Mouse (Mus musculus) CH12.LX (cell line): ENCODE measurements around the gene C1qtnf5. TPM values are rescaled to one million over a fixed set of nuclear protein-coding genes. Genes with fewer than 3 reads are reported as not detected.

Source experiments
- DNase-seq: peaks from one replicate; pipeline ENCODE4 v3.0.0-alpha.2; 2013; ENCODE audit errors: extremely low read depth
- H3K27ac ChIP-seq: 2 replicates; pipeline ENCODE4 v1.5.1; 2012; ENCODE audit warnings: low read depth, mild to moderate bottlenecking, control low read depth, moderate library complexity; ENCODE audit not compliant: insufficient read depth
- H3K27me3 ChIP-seq: replicated peaks from 2 replicates; pipeline ENCODE3; 2012; ENCODE audit warnings: inconsistent platforms
- H3K36me3 ChIP-seq, 2 experiments: replicated peaks in 1 of 2; 2 replicates each; pipeline versions ENCODE3 to v1.6.1; 2012; ENCODE audit warnings: inconsistent platforms in 1 of 2, low read length in 1 of 2, mild to moderate bottlenecking in 1 of 2, mixed read lengths in 1 of 2, moderate library complexity in 1 of 2; ENCODE audit not compliant: control insufficient read depth in 1 of 2, insufficient read depth in 1 of 2
- H3K4me1 ChIP-seq, 2 experiments: 2 replicates each; pipeline ENCODE4 v1.6.1; 2012; ENCODE audit warnings: inconsistent platforms in 1 of 2, moderate library complexity in 1 of 2; ENCODE audit not compliant: insufficient read depth in 2 of 2, control insufficient read depth in 1 of 2
- H3K4me2 ChIP-seq: 2 replicates; pipeline ENCODE4 v1.6.1; 2012; ENCODE audit warnings: low read depth, mild to moderate bottlenecking, control low read depth; ENCODE audit not compliant: poor library complexity, insufficient read depth, severe bottlenecking
- H3K4me3 ChIP-seq, 3 experiments: fragments of 150-350 bp in 1 of 3; sonication (generic) in 1 of 3; replicated peaks in 1 of 3; 2 replicates each; pipeline versions ENCODE3 to v1.5.1; 2011 to 2012; ENCODE audit warnings: low read depth in 2 of 3, low read length in 2 of 3, mild to moderate bottlenecking in 2 of 3, moderate library complexity in 2 of 3, control low read depth in 1 of 3, improper control_type of control experiment in 1 of 3, inconsistent platforms in 1 of 3, mixed read lengths in 1 of 3; ENCODE audit not compliant: poor library complexity in 1 of 3
- H3K79me2 ChIP-seq: replicated peaks from 2 replicates; pipeline ENCODE4 v1.6.1; 2012; ENCODE audit warnings: mild to moderate bottlenecking, moderate library complexity; ENCODE audit not compliant: control insufficient read depth, poor library complexity, insufficient read depth, severe bottlenecking; ENCODE audit errors: extremely low read depth
- H3K9ac ChIP-seq: 2 replicates; pipeline ENCODE4 v1.6.1; 2012; ENCODE audit warnings: low read depth, mild to moderate bottlenecking, control low read depth, moderate library complexity; ENCODE audit not compliant: insufficient read depth
- H3K9me3 ChIP-seq: replicated peaks from 2 replicates; pipeline ENCODE3; 2012; ENCODE audit warnings: low read length, inconsistent platforms, mixed read lengths
- CHD2 ChIP-seq: IDR thresholded peaks from 2 replicates; pipeline ENCODE4 v1.6.1; 2011; ENCODE audit warnings: low read length, improper control_type of control experiment
- CTCF ChIP-seq, 2 experiments: IDR thresholded peaks in 1 of 2; conservative IDR thresholded peaks in 1 of 2; 2 replicates each; pipeline ENCODE4 v1.5.1; 2011 to 2012; ENCODE audit warnings: low read depth in 2 of 2, low read length in 2 of 2, improper control_type of control experiment in 1 of 2, inconsistent platforms in 1 of 2, mild to moderate bottlenecking in 1 of 2, moderate library complexity in 1 of 2
- EP300 ChIP-seq: IDR thresholded peaks from 2 replicates; pipeline ENCODE4 v1.6.1; 2011; ENCODE audit warnings: low read length, improper control_type of control experiment
- ETS1 ChIP-seq: conservative IDR thresholded peaks from 2 replicates; pipeline ENCODE4 v1.6.1; 2012; ENCODE audit warnings: low read depth, mild to moderate bottlenecking, inconsistent platforms, low read length, improper control_type of control experiment, moderate library complexity
- KAT2A ChIP-seq: IDR thresholded peaks from 2 replicates; pipeline ENCODE4 v1.6.1; 2012; ENCODE audit warnings: low read length, improper control_type of control experiment, inconsistent platforms; ENCODE audit not compliant: insufficient replicate concordance
- MAZ ChIP-seq: IDR thresholded peaks from 2 replicates; pipeline ENCODE4 v1.6.1; 2012; ENCODE audit warnings: low read depth, mild to moderate bottlenecking, inconsistent platforms, low read length, improper control_type of control experiment, moderate library complexity
- MEF2A ChIP-seq: IDR thresholded peaks from 2 replicates; pipeline ENCODE4 v1.6.1; 2014; ENCODE audit warnings: low read depth, mild to moderate bottlenecking, inconsistent platforms, low read length, improper control_type of control experiment, borderline replicate concordance
- NELFE ChIP-seq: IDR thresholded peaks from 2 replicates; pipeline ENCODE4 v1.6.1; 2011; ENCODE audit warnings: low read depth, low read length, improper control_type of control experiment
- PAX5 ChIP-seq: IDR thresholded peaks from 2 replicates; pipeline ENCODE4 v1.6.1; 2012; ENCODE audit warnings: low read length, inconsistent platforms, mixed read lengths
- POLR2A ChIP-seq: IDR thresholded peaks from 2 replicates; pipeline ENCODE4 v1.6.1; 2011; ENCODE audit warnings: low read depth, mild to moderate bottlenecking, improper control_type of control experiment, low read length
- POLR2AphosphoS2 ChIP-seq: IDR thresholded peaks from 2 replicates; pipeline ENCODE4 v1.6.1; 2011; ENCODE audit warnings: low read depth, low read length, improper control_type of control experiment
- RAD21 ChIP-seq: IDR thresholded peaks from 2 replicates; pipeline ENCODE4 v1.6.1; 2011; ENCODE audit warnings: low read depth, mild to moderate bottlenecking, low read length, improper control_type of control experiment, moderate library complexity
- RCOR1 ChIP-seq: conservative IDR thresholded peaks from 2 replicates; pipeline ENCODE4 v1.6.1; 2012; ENCODE audit warnings: low read depth, mild to moderate bottlenecking, inconsistent platforms, low read length, improper control_type of control experiment
- SIN3A ChIP-seq: IDR thresholded peaks from 2 replicates; pipeline ENCODE4 v1.6.1; 2012; ENCODE audit warnings: low read length, improper control_type of control experiment, inconsistent platforms
- SMC3 ChIP-seq: IDR thresholded peaks from 2 replicates; pipeline ENCODE4 v1.6.1; 2011; ENCODE audit warnings: low read depth, low read length, improper control_type of control experiment
- TBP ChIP-seq: conservative IDR thresholded peaks from 2 replicates; pipeline ENCODE4 v1.6.1; 2011; ENCODE audit warnings: low read depth, low read length, improper control_type of control experiment
- UBTF ChIP-seq: IDR thresholded peaks from 2 replicates; pipeline ENCODE4 v1.6.1; 2012; ENCODE audit warnings: low read depth, mild to moderate bottlenecking, inconsistent platforms, low read length, improper control_type of control experiment, moderate library complexity
- USF2 ChIP-seq: conservative IDR thresholded peaks from 2 replicates; pipeline ENCODE4 v1.6.1; 2011; ENCODE audit warnings: low read depth, low read length, improper control_type of control experiment
- ZC3H11A ChIP-seq: IDR thresholded peaks from 2 replicates; pipeline ENCODE4 v1.6.1; 2012; ENCODE audit warnings: low read depth, mild to moderate bottlenecking, inconsistent platforms, low read length, improper control_type of control experiment
- ZNF384 ChIP-seq: IDR thresholded peaks from 2 replicates; pipeline ENCODE4 v1.6.1; 2012; ENCODE audit warnings: low read depth, low read length, improper control_type of control experiment, inconsistent platforms
- dilution Hi-C: fragments of 300-500 bp; cut with MboI; formaldehyde crosslinking; loops from 2 replicates; pipeline ENCODE4 v1.14.3; 2020; ENCODE audit warnings: low sequenced_read_pairs; ENCODE audit not compliant: extremely low pct_unique_long_range_greater_than_20kb, extremely low pct_ligation_motif_present
- in situ Hi-C: fragments of 300-500 bp; cut with MboI; formaldehyde crosslinking; loops from 3 replicates; pipeline ENCODE4 v1.14.3; 2019; ENCODE audit warnings: low sequenced_read_pairs, low pct_ligation_motif_present, low pct_unique_long_range_greater_than_20kb, mixed read lengths
- polyA plus RNA-seq: library from polyadenylated mRNA; unstranded; fragments of >175 nt; gene quantifications from 2 replicates; pipeline ENCODE4 v1.2.1, GENCODE M21; 2012; ENCODE audit warnings: low read depth; ENCODE audit not compliant: insufficient read length
- total RNA-seq, 2 experiments: library from RNA; depleted of rRNA; stranded (reverse); fragments of 300-350 nt in 1 of 2; fragments of >200 nt in 1 of 2; gene quantifications; 2 replicates each; pipeline ENCODE4 v1.2.3; 2012 to 2014

Gene C1qtnf5
- total and polyA plus RNA-seq, 3 experiments: not detected

DNA sequence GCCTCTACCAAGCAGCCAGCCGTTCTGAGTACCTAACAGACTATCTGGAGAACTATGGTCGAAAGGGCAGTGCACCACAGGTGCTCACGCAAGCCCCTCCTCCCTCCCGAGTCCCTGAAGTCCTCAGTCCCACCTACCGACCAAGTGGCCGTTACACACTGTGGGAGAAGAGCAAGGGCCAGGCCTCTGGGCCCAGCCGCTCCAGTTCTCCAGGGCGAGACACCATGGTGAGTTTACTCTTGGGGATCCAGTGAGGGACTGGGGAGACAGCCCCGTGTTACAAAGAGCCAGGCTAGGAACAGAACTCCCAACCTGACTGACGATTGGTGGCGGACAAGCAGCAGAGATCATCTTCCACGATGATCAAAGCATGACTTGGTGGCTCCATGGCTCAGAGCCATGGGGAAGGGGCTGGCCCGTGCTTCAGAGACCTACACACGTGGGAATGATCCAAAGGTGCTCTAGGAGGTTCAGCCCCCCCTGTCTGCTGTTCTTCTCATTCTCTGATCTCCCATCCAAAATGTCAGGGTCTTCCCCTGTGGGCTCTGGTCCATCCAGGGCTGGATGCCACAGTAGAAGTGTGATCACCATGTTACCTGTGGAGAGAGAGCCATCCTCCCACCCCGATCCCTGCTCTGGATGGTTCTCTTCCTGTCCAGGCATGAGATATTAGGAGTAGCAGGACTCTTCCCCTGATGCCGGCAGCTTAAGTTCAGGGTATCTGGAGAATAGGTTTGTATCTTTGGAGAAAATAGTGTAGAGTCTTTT lies 30.9 kb upstream of the C1qtnf5 start:
- H3K4me3 ChIP-seq: no peak overlapping the region
- H3K27me3 ChIP-seq: peaks cover 62% of the 10 kb centered on the region
- dilution Hi-C loops: no loop called here
- TF ChIP-seq CHD2 (no peak), POLR2AphosphoS2 (no peak), EP300 (no peak), MAZ (no peak), ZC3H11A (no peak), NELFE (no peak), ETS1 (no peak)
- no peak overlapping the region for H3K27ac ChIP-seq
- no peaks in the 10 kb centered on the region for H3K79me2 ChIP-seq
- H3K36me3 ChIP-seq: no peaks in the 10 kb centered on the region
- no peak overlapping the region for H3K4me2 ChIP-seq
- no peak overlapping the region for H3K9ac ChIP-seq
- no peaks in the 10 kb centered on the region for H3K9me3 ChIP-seq
- DNase-seq: no peak
- in situ Hi-C loops: no loop called here
- peaks cover 7 to 16% of the 10 kb centered on the region in 2 experiments for H3K4me1 ChIP-seq

DNA sequence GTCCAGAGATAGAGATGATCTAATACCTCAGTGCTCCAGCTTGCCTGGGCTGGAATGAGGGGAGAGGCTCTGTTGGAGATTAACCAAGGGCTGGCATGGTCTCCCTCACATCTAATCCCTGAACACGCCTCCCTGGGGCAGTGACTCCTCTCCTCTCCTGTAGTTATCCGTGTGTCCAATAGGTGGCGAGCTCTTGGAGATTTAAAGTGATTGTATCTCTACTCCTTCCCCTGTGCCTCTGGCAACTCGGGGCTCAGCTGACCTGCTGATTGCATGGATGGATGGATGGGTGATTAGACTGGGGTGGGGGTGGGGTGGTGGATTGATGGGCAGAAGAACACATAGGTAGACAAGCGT lies 30.3 kb upstream of the C1qtnf5 start:
- no peak overlapping the region for H3K9ac ChIP-seq
- no peaks in the 10 kb centered on the region for H3K36me3 ChIP-seq
- no peaks in the 10 kb centered on the region for H3K79me2 ChIP-seq
- no peaks in the 10 kb centered on the region for H3K9me3 ChIP-seq
- H3K4me2 ChIP-seq: no peak overlapping the region
- no peak for TF ChIP-seq EP300
- no peak for TF ChIP-seq RCOR1
- no peak for TF ChIP-seq UBTF
- no peak for TF ChIP-seq SIN3A
- TF ChIP-seq ZNF384: no peak
- no peak for TF ChIP-seq KAT2A
- TF ChIP-seq TBP: no peak
- no peak for TF ChIP-seq PAX5
- peak; percentile 33 to 72; a peak in 3 of 4 replicates for TF ChIP-seq CTCF (conservative IDR thresholded peaks at IDR 0.05 in 1 of 2, IDR thresholded peaks at IDR 0.05 in 1 of 2; ENCODE audit: low read depth in 2 of 2, low read length in 2 of 2)
- no peak for TF ChIP-seq POLR2A
- TF ChIP-seq MEF2A: no peak
- TF ChIP-seq MAZ: no peak
- TF ChIP-seq USF2: no peak
- TF ChIP-seq SMC3: peak; percentile 61
- TF ChIP-seq RAD21: peak; percentile 41
- peak; percentile 78 for DNase-seq
- in situ Hi-C loops (no loop called here), dilution Hi-C loops (no loop called here)
- peaks cover 59% of the 10 kb centered on the region for H3K27me3 ChIP-seq
- H3K4me1 ChIP-seq: peaks cover 4 to 16% of the 10 kb centered on the region in 2 experiments
- H3K27ac ChIP-seq: no peak overlapping the region
- no peak overlapping the region for H3K4me3 ChIP-seq
